8 mouse cellular contexts compared by ENCODE assay signal in the genomic region with DNA sequence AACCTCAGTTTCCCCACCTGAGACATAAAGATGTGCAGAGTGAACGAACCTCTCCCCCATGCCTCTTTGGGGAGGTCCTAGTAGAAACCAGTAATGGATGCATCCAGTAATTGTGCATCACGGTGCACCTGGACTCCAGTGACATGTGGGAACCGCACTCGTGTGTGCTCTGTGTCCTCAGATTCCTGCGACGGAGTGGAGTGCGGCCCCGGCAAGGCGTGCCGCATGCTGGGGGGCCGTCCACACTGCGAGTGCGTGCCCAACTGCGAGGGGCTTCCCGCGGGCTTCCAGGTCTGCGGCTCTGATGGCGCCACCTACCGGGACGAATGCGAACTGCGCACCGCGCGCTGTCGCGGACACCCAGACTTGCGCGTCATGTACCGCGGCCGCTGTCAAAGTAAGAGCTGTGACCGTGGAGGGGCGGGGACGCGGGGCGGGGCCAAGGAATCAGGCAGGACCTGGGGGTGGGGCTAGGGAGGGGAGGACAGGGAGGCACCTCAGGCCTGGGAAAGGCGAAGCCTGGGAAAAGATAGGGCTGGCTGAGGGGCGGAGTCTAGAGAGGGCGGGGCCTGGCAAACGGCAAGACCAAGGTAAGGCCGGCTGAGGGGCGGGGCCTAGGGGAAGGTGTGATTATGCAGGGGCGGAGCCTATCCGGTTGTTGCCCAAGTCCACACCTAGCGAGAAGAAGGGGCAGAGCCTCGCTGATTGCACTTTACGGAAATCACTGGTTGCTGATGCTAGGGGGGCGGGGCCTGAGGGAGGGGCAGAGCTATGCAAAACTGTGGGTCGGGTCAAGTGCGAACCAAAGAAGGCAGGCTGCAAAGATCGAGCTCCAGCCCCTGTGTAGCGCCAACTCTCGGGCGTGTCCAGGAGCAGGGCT. TPM values are rescaled to one million over a fixed set of nuclear protein-coding genes. Genes with fewer than 3 reads are reported as not detected.
DNase-seq lines count a peak whose midpoint lies in the region; ATAC-seq lines count a peak whose summit lies in the region.

No protein-coding gene starts in this region.

- H3K27ac ChIP-seq in hindbrain, embryonic 15.5 days (replicated peaks) = peak overlapping the region; percentile 61

- H3K9me3 ChIP-seq in hindbrain, embryonic 15.5 days = no peaks in the 10 kb centered on the region

- DNase-seq in R1 (ENCODE audit: low read depth, low spot score) = peak; percentile 100
- DNase-seq in cerebellum, postnatal 36 days = peak; percentile 96 to 97
- peak; percentile 94 to 97 for DNase-seq in frontal cortex, postnatal 36 days (ENCODE audit: low spot score in 2 of 2)
- peak; percentile 96 for DNase-seq in left cerebral cortex, adult 11 months (ENCODE audit: low spot score)
- peak; percentile 98 to 99 for DNase-seq in lung, postnatal 4 days
- peak; percentile 90 for DNase-seq in retina, postnatal 7 days (ENCODE audit: low read depth, low spot score)
- peak; percentile 86 for DNase-seq in urinary bladder, adult 2 months (ENCODE audit: low spot score)

- peaks cover 28% of the 10 kb centered on the region for H3K4me1 ChIP-seq in hindbrain, embryonic 15.5 days (replicated peaks)

- WGBS in hindbrain, embryonic 15.5 days = 1% methylated on average over 55 of the region's 55 CpGs

- ATAC-seq in hindbrain, embryonic 15.5 days (ENCODE audit: low FRiP score, low read depth) = peak; percentile 94

- H3K4me2 ChIP-seq in hindbrain, embryonic 15.5 days = peak overlapping the region; percentile 89

- H3K36me3 ChIP-seq in hindbrain, embryonic 15.5 days = no peaks in the 10 kb centered on the region

- peak overlapping the region; percentile 47; the same call in 1 of the 2 replicates for H3K9ac ChIP-seq in hindbrain, embryonic 15.5 days

- peak overlapping the region; percentile 49 for H3K4me3 ChIP-seq in hindbrain, embryonic 15.5 days

- peaks cover 30% of the 10 kb centered on the region for H3K27me3 ChIP-seq in hindbrain, embryonic 15.5 days

RNA-seq across cellular contexts. Expression of a gene that starts 3.0 kb away (rescaled TPM):
- polyA plus RNA-seq in hindbrain, embryonic 15.5 days (2015; fragmentation: Nextera tagmentation; extraction: Ambion mirVana) = 2.3 and 2.5 TPM in 2 replicates
- 41.4 and 44.3 TPM in 2 replicates for polyA plus RNA-seq in urinary bladder, adult 2 months (2012; rRNA removed)

RNA-seq across cellular contexts. Expression of a gene that starts 10.7 kb away (rescaled TPM):
- polyA plus RNA-seq in hindbrain, embryonic 15.5 days (2015; fragmentation: Nextera tagmentation; extraction: Ambion mirVana) = 0.27 and 0.28 TPM in 2 replicates
- 0.47 and 0.49 TPM in 2 replicates for polyA plus RNA-seq in urinary bladder, adult 2 months (2012; rRNA removed)

RNA-seq across cellular contexts. Expression of a gene that starts 13.3 kb away (rescaled TPM):
- polyA plus RNA-seq in hindbrain, embryonic 15.5 days (2015; fragmentation: Nextera tagmentation; extraction: Ambion mirVana) = 103 and 125 TPM in 2 replicates
- polyA plus RNA-seq in urinary bladder, adult 2 months (2012; rRNA removed) = 54.5 and 59.4 TPM in 2 replicates

RNA-seq across cellular contexts. Expression of a gene that starts 13.3 kb away (rescaled TPM):
- polyA plus RNA-seq in hindbrain, embryonic 15.5 days (2015; fragmentation: Nextera tagmentation; extraction: Ambion mirVana) = 277 and 303 TPM in 2 replicates
- polyA plus RNA-seq in urinary bladder, adult 2 months (2012; rRNA removed) = 52.6 and 77.5 TPM in 2 replicates

RNA-seq across cellular contexts. Expression of a gene that starts 25.1 kb away (rescaled TPM):
- polyA plus RNA-seq in hindbrain, embryonic 15.5 days (2015; fragmentation: Nextera tagmentation; extraction: Ambion mirVana) = 2.2 and 2.4 TPM in 2 replicates
- polyA plus RNA-seq in urinary bladder, adult 2 months (2012; rRNA removed) = 0.04 and 0.06 TPM in 2 replicates

Comparison
In these comparisons a context has a peak if more than half of its experiments do, and no peak if none do; other contexts are left out.
1. Peak in every context shown above with its lines: DNase-seq, ATAC-seq, H3K4me3 ChIP-seq and H3K27ac ChIP-seq.
2. RNA of a gene that starts 3.0 kb away (polyA plus RNA-seq): 41.4 to 44.3 TPM in urinary bladder, adult 2 months; 2.3 to 2.5 TPM in hindbrain, embryonic 15.5 days; every median in the first group is over 10 times any median in the second.